Mouse (Mus musculus) forebrain, embryonic 11.5 days (tissue): ENCODE data around the gene Olfr204. TPM values are rescaled to one million over a fixed set of nuclear protein-coding genes. Genes with fewer than 3 reads are reported as not detected.
"Not testable (repeated sequence)": the region's sequence is repeated elsewhere in the genome, so short reads cannot be mapped to it uniquely, and the experiment has no call there.

Experiments
- ATAC-seq: fragments of 200-750 bp; cut with Nextera tagmentation; replicated peaks from 2 replicates; pipeline ENCODE4 v1.8.0; 2017; ENCODE audit warnings: moderate TSS enrichment; ENCODE audit not compliant: low FRiP score
- DNase-seq: peaks from one replicate; pipeline ENCODE4 v3.0.0-alpha.2; 2017; ENCODE audit warnings: low spot score
- H3K27ac ChIP-seq: fragments of 300-500 bp; sonication (generic); 2 replicates; pipeline ENCODE4 v1.5.1; 2014; ENCODE audit warnings: low read depth, low read length
- H3K27me3 ChIP-seq: fragments of 300-500 bp; sonication (generic); 2 replicates; pipeline ENCODE4 v1.6.1; 2014; ENCODE audit warnings: mild to moderate bottlenecking, low read length, mixed read lengths; ENCODE audit not compliant: control insufficient read depth, insufficient read depth
- H3K36me3 ChIP-seq: fragments of 300-500 bp; sonication (generic); 2 replicates; pipeline ENCODE4 v1.6.1; 2014; ENCODE audit warnings: mild to moderate bottlenecking, low read length, moderate library complexity, mixed read lengths; ENCODE audit not compliant: control insufficient read depth, insufficient read depth
- H3K4me1 ChIP-seq: fragments of 300-500 bp; sonication (generic); replicated peaks from 2 replicates; pipeline ENCODE4 v1.6.1; 2014; ENCODE audit warnings: low read length, mixed read lengths; ENCODE audit not compliant: control insufficient read depth, insufficient read depth
- H3K4me2 ChIP-seq: fragments of 300-500 bp; sonication (generic); 2 replicates; pipeline ENCODE4 v1.6.1; 2014; ENCODE audit warnings: low read depth, mild to moderate bottlenecking, low read length, moderate library complexity, mixed read lengths; ENCODE audit not compliant: severe bottlenecking
- H3K4me3 ChIP-seq: fragments of 300-500 bp; sonication (generic); 2 replicates; pipeline ENCODE4 v1.5.1; 2014; ENCODE audit warnings: low read depth, low read length
- H3K9ac ChIP-seq: fragments of 300-500 bp; sonication (generic); 2 replicates; pipeline ENCODE4 v1.6.1; 2014; ENCODE audit warnings: low read length
- H3K9me3 ChIP-seq: fragments of 300-500 bp; sonication (generic); 2 replicates; pipeline ENCODE4 v1.6.1; 2016; ENCODE audit warnings: low read length, mixed read lengths; ENCODE audit not compliant: control insufficient read depth
- WGBS: fragments of 180-500 bp; shearing (Covaris S2); extraction: QIAGEN DNeasy Blood & Tissue Kit; methylation state at CpG from one replicate; pipeline ENCODE4 v1.1.7; 2014; 5-methylcytosine and 5-hydroxymethylcytosine counted together
- polyA plus RNA-seq: library from polyadenylated mRNA; unstranded; fragments of >200 nt; fragmentation: Nextera tagmentation; extraction: Ambion mirVana; gene quantifications from 2 replicates; pipeline ENCODE4 v1.2.1, GENCODE M21; 2014

The Olfr204 gene
- polyA plus RNA-seq, 1 experiment from 2014 or later: not detected

DNA sequence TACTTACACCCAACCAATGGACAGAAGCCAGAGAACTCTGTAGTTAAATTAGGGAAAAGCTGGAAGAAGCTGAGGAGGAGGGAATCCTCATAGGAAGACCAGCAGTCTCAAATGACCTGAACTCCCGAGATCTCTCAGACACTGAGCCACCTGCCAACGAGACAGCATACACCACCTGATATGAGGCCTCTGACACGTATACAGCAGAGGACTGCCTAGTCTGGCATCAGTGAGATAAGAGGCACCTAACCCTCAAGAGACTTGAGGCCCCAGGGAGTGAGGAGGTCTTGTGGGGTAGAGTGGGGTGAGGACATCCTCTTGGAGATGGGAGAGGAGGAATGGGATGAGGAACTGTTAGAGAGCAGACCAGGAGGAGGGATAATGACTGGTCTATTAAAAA, 37.5 kb downstream of the Olfr204 start:
- Histone ChIP-seq H3K4me2 (no peak overlapping the region), H3K4me3 (no peak overlapping the region), H3K9me3 (no peaks in the 10 kb centered on the region), H3K4me1 (no peaks in the 10 kb centered on the region), H3K27me3 (no peaks in the 10 kb centered on the region), H3K27ac (no peak overlapping the region), H3K9ac (no peak overlapping the region), H3K36me3 (no peaks in the 10 kb centered on the region)
- 80% methylated on average over 3 of the region's 3 CpGs for WGBS
- ATAC-seq: no peak; the same call in 1 of the 2 replicates
- no peak for DNase-seq

DNA sequence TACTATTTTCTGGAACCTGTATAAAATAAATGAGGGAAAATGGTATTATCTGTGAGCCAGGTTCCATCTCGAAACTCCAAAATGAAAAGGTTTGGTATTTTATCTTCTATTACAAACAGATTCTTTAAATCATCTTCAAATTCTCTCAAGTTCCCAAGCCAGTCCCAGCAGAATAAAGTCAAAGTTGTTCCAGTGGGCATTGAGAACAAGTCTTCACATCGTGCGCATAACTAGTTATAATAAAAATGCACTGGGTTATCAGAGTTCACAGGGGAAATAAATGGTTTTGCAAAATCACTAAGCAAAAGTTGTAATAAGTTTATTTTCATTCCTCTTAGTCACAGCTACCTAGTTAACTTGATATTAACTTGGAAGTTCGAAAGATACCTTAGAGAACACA, 45.5 kb downstream of the Olfr204 start, which contains the start of gene Olfr201:
Gene Olfr201, minus strand, starts transcription at position 101 of the 400 bp plus-strand sequence.
- not testable (repeated sequence) for DNase-seq, H3K9ac ChIP-seq, H3K36me3 ChIP-seq, H3K9me3 ChIP-seq, H3K27ac ChIP-seq, H3K4me3 ChIP-seq, H3K4me2 ChIP-seq, H3K4me1 ChIP-seq, H3K27me3 ChIP-seq, ATAC-seq
- WGBS: 89% methylated on average over 4 of the region's 4 CpGs

DNA sequence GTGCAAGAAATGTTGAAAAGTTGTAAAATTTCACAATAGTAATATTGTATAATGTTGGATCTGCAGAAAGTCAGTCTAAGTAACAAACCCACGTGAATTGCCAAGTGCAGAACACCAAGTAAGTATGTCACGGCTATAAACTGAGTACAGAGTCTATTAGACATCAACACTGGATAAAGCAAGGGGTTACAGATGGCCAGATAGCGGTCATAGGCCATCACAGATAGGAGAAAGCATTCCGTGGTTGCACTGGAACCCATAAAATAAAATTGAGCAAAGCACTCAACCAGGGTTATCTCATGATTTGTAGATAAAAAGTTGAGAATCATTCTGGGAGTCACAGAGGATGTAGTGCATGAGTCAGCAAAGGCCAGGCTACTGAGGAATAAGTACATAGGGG, 49.0 kb downstream of the Olfr204 start:
- H3K27ac ChIP-seq, DNase-seq, H3K4me1 ChIP-seq, H3K9ac ChIP-seq, H3K36me3 ChIP-seq, ATAC-seq, H3K9me3 ChIP-seq, H3K4me2 ChIP-seq, H3K27me3 ChIP-seq, H3K4me3 ChIP-seq: not testable (repeated sequence)
- WGBS: 81% methylated on average over 4 of the region's 4 CpGs

Other genes starting within 250 kb of the Olfr204 start
- not detected in 2 replicates for gene Olfr190, start 240.2 kb downstream of the Olfr204 start, polyA plus RNA-seq
- gene Olfr191, start 228.4 kb downstream of the Olfr204 start, polyA plus RNA-seq: not detected in 2 replicates
- not detected in 2 replicates for gene Olfr193, start 206.4 kb downstream of the Olfr204 start, polyA plus RNA-seq
- not detected in 2 replicates for gene Olfr194, start 197.2 kb downstream of the Olfr204 start, polyA plus RNA-seq
- not detected in 2 replicates for gene Olfr195, start 171.2 kb downstream of the Olfr204 start, polyA plus RNA-seq
- not detected in 2 replicates for gene Olfr196, start 147.8 kb downstream of the Olfr204 start, polyA plus RNA-seq
- not detected in 2 replicates for gene Olfr198, start 114.7 kb downstream of the Olfr204 start, polyA plus RNA-seq
- gene Olfr199, start 98.5 kb downstream of the Olfr204 start, polyA plus RNA-seq: not detected in 2 replicates
- gene Olfr201, start 45.6 kb downstream of the Olfr204 start, polyA plus RNA-seq: not detected in 2 replicates
- gene Olfr202, start 31.5 kb downstream of the Olfr204 start, polyA plus RNA-seq: not detected in 2 replicates
- not detected in 2 replicates for gene Olfr203, start 19.4 kb downstream of the Olfr204 start, polyA plus RNA-seq
- not detected in 2 replicates for gene Olfr205, start 12.9 kb upstream of the Olfr204 start, polyA plus RNA-seq
- gene Olfr206, start 31.0 kb upstream of the Olfr204 start, polyA plus RNA-seq: not detected in 2 replicates
- gene Olfr209, start 45.7 kb upstream of the Olfr204 start, polyA plus RNA-seq: not detected in 2 replicates
- gene Gabrr3, start 89.1 kb upstream of the Olfr204 start, polyA plus RNA-seq: 0.07 TPM in 1 of 2 replicates, not detected in the other
- gene Riox2, start 153.5 kb upstream of the Olfr204 start, polyA plus RNA-seq: 30.7 and 31.1 TPM in 2 replicates